Mouse (Mus musculus) bone marrow macrophage, adult 2 months (primary cell): ENCODE results near the gene Fgf22.

Source experiments
- CTCF ChIP-seq: IDR thresholded peaks from 2 replicates; pipeline ENCODE4 v1.5.1; 2012; ENCODE audit warnings: low read depth, mild to moderate bottlenecking, low read length, moderate library complexity
- POLR2A ChIP-seq: IDR thresholded peaks from 2 replicates; pipeline ENCODE4 v1.6.1; 2012; ENCODE audit warnings: mild to moderate bottlenecking, low read depth, low read length, borderline replicate concordance

DNA sequence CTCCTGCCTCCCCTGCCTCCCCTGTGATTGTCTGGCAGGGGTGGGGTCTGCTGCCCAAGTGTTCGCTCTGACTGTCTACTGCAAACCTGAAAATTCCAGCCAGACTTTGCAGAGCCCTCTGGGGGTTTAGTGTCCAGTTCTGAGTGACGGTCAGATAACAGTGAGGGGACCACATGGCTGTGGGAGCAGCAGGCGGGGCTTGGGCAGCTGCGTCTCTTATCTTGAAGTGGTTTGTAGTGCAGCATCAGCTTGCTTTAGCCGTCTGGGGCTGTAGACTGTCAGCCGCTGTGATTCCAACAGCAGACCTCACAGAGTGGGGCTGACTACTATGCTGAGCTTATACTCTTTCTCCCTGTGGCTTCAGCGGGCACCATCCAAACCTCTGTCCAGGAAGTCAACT is 45.6 kb upstream of the Fgf22 start:
- TF ChIP-seq POLR2A (no peak), CTCF (no peak)
